Mouse (Mus musculus): ENCODE measurements around the gene Nedd9.

Gene Nedd9

DNA sequence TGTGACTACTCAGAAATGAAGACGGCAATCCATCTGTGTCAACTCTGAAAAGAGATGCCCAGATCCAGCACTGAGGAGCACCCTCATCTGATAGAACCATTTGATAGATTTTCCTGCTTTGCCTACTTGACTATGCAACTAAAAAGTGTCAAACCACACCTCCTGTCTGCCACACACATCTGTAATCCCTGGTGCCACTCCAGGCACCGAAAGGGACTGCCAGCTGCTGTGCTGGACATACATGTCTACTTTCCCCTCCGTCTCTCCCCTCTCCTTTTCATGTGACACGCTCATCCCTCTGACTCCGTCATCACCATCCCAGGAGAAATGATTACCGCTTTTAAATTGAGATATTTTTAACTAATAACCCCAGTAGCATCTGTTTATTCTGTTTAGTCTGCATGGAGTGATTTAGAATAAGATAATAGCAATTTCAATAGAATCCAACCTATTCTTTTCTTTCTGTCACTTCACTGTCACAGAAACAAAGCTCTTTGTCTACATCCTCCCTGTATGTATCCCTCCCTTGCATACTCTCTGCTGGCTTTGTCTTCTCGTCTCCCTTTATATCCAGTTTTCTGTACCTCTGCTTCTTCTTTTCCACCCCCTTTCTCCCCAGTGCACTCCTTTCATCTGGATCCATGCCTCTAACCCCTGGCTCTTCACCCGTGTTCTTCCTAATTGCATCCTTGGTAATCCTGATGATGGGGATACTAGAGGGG, 5.0 kb upstream of the Nedd9 start:
- no peak for DNase-seq (ENCODE audit: low spot score)

DNA sequence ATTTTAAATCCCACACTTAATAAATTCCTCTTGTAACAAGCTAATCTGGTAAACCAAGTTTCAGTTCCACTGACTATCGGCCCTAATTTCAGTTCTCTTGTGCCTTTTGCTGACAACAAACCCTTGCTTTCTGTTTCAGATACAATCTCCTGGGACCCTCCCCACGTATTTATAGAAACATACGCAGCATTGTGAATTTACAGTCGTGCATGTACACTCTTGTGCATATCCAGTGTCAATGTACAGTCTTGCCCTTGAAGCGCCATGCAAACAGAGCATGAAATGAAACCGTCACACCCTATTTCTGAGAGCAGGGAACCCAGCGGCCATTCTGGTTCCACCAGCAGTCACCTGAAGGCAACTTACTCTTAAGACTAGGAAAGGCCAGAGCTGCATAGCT, 4.4 kb upstream of the Nedd9 start:
- DNase-seq (ENCODE audit: low spot score) = no peak

DNA sequence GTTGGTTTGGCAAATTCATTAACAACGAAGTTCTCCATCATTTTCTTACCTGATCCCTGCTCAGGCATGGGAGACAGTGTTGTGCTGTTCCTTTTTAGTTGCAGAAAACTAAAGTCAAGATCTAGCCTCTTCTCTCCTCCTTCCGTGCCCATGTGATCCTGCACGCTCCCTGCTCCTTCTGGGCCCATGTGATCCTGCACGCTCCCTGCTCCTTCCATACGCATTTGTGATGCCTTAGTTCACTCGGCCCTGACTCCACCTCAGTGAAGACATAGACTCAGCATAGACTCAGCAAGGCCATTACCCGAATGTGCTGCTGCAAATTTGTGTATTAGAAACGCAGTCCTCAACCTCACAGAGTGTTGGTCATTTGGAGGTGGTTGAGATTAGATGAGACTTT, 3.1 kb upstream of the Nedd9 start:
- DNase-seq (ENCODE audit: low spot score) = no peak

DNA sequence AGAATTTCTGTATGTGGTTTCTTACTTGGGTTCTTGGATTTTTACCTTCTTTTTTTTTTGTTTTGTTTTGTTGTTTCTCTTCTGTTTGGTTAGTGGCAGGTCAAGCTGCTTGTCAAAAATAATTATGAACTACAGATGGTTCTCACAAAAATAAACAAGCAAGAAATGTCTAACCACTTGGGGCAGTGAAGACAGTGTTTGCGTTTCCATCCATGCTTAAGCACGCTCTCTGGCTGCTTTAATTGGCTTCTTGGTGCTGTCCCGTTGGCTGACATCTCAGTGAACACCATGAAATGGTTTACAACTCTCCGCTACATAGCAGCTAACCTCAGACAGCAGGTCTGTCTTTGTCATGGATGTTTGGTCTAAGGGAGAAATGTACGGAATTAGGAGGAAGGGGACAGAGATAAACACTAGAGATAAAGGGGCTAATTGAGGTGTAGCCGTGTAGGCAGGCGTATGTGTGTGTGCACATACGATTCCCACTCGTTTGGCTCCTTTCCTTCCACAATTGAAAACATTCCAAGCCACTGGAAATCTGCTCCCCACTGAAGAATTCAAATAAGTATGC, 2.6 kb upstream of the Nedd9 start:
- no peak for DNase-seq (ENCODE audit: low spot score)

DNA sequence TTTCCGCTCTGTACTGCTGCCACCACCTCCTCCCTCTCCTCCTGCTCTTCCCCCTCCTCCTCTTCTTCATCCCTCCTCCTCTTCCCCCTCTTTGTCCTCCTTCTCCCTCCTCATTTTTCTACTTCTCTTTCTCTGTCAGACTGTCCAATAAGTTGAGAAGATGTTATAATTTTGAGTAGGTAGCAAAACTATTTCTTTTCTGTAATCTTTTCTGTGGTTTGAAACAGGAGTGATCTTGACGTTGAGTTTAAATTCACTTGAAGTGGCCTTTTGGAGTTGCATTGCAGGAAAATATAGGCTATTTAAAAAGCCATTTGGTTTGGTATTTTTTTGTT, 214 bp upstream of the Nedd9 start:
- DNase-seq (ENCODE audit: low spot score) = no peak

DNA sequence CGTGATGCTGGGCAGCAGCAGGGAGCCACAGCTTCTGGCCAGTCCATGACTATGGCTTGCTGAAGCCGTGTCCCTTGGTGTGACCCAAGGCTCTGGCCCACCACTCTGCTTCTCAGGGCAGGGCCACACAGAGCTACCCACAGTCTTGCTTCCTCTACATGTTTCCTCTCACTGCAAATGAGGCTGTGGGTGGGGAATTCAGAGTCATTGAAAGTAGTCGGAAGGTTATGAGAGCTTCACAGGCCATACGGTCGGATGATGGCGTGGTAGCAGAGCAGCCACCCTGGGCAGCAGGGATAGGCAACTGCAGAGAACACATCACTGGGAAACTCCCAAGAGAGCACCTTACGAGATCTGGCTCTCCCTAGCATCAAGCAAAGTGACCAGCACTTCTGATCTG, 3.2 kb downstream of the Nedd9 start:
- no peak for DNase-seq (ENCODE audit: low spot score)

DNA sequence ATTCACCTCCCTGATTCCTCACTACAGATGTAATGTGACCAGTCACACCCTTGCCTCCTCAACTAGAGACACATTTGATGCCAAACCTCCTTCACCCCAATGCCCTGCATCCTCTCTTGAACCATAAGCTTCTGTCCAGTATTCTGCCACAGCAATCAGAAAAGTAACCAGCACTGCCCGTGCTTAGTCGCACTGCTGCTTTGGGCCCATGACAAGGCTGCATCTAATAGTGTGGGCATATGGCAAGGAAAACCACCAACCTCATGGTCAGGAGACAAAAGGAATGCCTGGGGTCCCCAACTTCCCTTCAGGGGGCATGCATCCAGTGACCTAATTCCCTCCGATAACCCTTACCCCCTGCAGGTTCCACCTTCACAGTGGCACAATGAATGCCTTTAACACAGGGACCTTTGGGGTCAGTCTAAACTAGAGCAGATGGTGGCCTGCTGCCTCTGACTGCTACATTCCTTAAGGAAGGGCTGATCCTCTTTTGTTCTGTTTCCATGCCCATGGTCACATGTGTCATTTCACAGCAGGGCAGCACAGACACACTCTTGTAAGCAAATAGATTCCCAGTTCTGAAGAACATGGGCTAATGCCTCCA, 4.7 kb downstream of the Nedd9 start:
- DNase-seq (ENCODE audit: low spot score) = no peak

DNA sequence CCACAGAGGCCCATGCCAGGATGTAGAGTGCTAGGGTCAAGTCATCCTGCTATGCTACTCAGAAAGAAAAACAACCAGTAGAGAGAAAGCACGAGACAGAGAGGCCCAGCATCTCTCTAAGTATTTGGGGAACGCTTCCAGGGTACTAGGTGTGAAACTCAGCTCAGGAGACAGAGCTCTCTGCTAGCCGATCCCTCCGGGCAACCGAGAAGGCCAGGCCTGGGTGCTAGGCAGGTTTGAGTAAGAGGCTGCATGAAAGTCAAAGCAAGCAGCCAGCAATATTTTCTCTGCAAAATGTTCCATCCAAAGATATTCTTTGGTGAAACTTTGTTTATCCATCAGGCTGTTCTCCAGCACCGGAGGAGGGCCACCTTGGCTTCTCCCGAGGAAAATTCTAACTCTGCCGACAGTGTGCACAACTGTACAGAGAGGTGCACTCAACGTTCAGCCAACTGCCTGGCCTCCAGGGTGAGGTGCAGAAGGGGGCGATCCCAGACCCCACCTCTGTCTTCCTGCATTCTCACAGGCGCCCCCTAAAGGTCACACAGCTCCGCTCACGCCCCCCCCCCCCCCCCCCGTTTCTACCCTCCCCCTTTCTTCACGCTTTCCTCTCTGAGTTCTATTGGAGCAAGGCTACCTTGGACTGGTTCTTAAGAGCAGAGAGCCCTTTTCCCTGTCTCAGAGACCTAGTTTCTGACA, 7.3 kb downstream of the Nedd9 start:
- no peak for DNase-seq (ENCODE audit: low spot score)

- DNase-seq (ENCODE audit: low spot score) = no peak
These were observed 10.9 kb downstream of the Nedd9 start for GRCm38 (mm10) chr13:41476216-41476615.

DNA sequence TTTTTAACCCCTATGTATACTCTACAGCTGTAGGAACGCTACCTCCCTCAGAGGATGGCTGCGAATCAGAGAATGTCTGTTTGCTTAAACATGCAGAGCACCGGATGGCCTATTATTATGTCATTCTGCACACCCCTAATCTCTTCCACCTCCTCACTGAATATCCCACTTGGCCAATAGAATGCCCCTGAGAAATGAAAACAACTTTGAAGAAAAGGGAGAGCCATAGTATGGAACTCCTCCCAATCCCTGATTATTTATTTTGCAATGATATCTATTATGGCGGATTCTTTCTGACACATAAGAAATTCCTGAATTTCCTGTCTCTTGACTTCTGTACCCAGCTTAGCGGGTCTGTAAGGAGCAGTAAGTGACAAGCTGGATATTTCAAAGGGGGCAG, 12.8 kb downstream of the Nedd9 start:
- DNase-seq (ENCODE audit: low spot score) = no peak

GRCm38 (mm10) chr13:41473504-41473903, 13.7 kb downstream of the Nedd9 start:
- DNase-seq (ENCODE audit: low spot score) = no peak

DNA sequence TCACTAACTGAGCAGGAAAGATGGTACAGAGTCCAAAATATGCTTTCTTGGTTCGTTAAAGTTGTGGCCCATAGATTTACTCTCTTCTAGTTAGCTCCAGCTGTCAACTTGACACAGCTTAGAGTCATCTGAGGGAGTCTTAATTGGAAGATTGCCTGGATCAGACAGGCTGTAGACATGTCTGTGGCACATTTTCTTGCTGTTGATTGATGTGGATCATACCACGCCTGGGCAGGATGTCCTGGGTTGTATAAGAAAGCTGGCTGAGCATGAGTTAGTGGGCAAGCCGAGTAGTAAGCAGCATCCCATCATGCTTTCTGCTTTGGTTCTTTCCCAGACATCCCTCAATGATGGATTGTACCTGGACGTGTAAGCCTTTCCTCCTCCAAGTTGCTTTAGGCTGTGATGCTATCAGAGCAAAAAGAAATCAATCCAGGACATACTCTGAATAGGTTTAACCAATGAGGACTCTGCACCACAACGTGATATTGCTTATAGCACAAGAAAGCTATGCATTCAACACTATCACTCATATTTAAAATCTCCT, 14.2 kb downstream of the Nedd9 start:
- no peak for DNase-seq (ENCODE audit: low spot score)

DNA sequence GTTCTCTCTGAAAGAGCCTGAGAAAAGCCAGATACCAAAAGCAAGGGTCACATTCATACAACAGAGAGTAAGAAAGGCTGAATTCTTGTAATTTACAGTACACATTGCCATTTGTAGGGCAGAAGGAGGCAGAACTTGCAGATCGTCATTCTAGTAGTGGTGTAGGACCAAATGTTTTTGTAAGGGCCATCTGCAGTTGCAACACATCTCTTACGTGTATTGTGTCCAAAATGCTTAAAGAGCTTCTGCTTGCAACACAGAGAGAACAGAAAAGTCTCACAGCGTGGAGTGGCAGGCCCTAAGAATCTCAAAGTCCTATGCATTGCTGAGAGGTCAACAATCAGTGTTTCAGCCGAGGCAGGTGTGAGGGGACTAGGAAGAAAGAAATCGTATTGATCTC, 18.9 kb downstream of the Nedd9 start:
- no peak for DNase-seq (ENCODE audit: low spot score)

GRCm38 (mm10) chr13:41467036-41467435, 20.1 kb downstream of the Nedd9 start:
- no peak for DNase-seq (ENCODE audit: low spot score)

- no peak for DNase-seq (ENCODE audit: low spot score)
These were observed 20.5 kb downstream of the Nedd9 start for GRCm38 (mm10) chr13:41466616-41467015.

GRCm38 (mm10) chr13:41466191-41466590, 21.0 kb downstream of the Nedd9 start:
- DNase-seq (ENCODE audit: low spot score) = no peak

- no peak for DNase-seq (ENCODE audit: low spot score)
These were observed 25.7 kb downstream of the Nedd9 start for GRCm38 (mm10) chr13:41461418-41461817.

DNA sequence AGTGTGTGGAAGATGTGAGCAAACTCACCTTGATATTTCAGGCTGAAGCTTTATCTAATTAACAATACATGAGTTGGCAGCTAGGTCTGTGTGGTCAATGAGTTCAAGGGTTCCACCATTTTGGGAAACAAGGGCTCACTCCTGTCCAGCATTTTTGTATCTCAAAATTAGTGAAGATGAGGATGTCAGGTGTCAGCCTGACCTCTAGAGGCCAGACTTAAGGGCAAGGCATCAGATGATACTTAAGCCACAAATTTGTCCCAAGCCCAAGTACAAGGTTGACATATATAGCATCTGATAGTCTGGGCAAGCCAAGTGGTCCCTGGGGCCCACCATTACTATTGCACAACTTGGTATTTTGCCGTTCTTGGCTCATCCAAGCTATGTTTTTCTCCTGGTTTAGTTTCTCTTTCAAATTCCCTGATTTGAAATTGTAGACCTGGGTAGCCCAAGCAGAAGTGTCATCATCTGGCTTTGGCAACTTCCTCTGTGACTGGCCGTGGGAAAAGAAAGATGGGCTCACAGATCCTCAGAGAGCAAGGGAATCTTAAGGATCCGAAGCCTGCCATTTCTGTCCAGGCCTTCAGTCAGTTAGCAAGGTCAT, 27.4 kb downstream of the Nedd9 start:
- no peak for DNase-seq (ENCODE audit: low spot score)

GRCm38 (mm10) chr13:41458709-41459108, 28.5 kb downstream of the Nedd9 start:
- no peak for DNase-seq (ENCODE audit: low spot score)

GRCm38 (mm10) chr13:41457798-41458390, 29.3 kb downstream of the Nedd9 start:
- DNase-seq (ENCODE audit: low spot score) = no peak

DNA sequence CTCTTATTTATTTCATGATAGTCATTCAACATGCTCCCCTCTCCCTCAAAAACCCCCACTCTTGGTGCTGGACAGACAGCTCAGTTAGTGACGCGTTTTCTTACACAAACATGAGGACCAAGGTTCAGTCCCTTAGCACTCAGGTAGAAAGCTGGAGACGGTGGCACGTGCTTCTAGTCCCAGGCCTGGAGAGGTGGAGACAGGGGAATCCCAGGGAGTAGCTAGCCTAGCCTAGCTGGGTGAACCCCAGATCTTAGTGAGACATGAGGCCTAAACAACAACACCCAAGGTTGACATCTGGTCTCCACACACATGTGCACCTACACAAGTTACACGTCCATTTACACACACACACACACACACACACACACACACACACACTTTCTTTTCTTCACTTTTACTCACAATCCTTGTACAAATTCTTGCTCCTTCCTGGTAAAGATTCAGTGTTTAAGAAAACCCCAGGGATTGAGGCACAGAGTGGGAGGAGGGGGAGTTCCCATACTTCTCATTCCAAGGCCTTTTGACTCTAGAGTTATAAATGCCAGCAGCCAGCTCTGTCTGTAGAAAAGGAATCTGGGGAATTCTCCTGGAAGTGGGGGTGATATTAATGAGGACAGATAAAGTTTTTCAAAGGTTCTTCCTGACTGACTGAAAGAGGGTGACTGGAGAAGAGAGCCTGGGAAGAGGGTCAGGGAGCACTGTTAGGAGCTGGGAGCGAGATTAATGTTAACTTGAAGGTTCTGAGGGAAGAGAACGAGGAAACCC, 29.9 kb downstream of the Nedd9 start:
- no peak for DNase-seq (ENCODE audit: low spot score)

Measured in urinary bladder, postnatal 10 days (tissue).